In the genomic region with DNA sequence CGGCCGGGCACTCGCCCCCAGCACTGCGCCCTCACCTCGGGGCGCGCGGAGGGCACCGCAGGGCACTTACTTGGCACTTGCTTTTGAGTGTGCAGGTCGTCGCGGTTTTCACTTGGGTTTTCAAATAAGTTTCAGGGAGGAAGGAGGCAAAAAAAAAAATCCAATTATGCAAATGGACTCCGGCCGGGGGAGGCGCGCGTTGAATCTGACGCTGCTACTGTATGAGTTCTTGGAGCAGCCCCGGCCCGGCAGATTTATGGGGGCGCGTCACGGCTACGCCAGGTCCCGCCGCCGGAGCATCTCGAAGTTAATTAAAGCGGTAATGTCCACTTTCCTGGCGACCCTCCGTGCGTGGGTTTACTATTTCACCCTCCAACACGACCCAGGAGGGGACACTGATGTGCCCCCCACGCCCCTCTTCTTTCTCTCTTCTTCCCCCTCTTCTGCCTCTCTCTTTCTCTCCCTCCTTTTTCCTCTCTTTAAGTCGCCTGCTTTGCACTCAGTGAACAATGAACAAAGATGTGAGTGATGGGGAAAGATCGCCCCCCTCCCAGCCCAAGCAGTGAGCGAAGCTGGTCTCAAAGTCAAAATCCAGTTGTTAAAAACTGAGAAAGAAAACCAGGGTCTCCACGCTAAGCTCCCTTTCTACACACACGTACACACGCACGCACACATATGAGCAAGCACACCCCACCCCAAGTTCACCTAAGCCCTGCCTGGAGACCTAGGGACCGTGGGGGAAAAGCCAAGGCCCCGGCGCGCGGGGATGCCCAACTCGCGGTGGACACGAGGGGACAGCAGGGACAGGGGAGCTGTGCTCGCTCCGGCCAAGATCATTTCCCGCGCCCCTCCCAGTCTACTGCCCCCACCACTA, we compare ENCODE assay signal across 8 mouse cellular contexts. TPM values are rescaled to one million over a fixed set of nuclear protein-coding genes. Genes with fewer than 3 reads are reported as not detected.
DNase-seq lines count a peak whose midpoint lies in the region; ATAC-seq lines count a peak whose summit lies in the region.

No protein-coding gene starts in this region.

- peaks cover 95% of the 10 kb centered on the region for H3K27me3 ChIP-seq in embryonic facial prominence, embryonic 10.5 days (replicated peaks; ENCODE audit: low read depth, poor library complexity, severe bottlenecking)
- peaks cover 9% of the 10 kb centered on the region; the same call in 1 of the 2 replicates for H3K27me3 ChIP-seq in hindbrain, embryonic 12.5 days
- H3K27me3 ChIP-seq in midbrain, embryonic 10.5 days (ENCODE audit: low read depth, poor library complexity, severe bottlenecking): peaks cover 42% of the 10 kb centered on the region

- peak overlapping the region; percentile 74 for H3K9ac ChIP-seq in hindbrain, embryonic 12.5 days

- WGBS in embryonic facial prominence, embryonic 10.5 days: under 1% methylated on average over 53 of the region's 53 CpGs
- under 1% methylated on average over 53 of the region's 53 CpGs for WGBS in hindbrain, embryonic 12.5 days
- under 1% methylated on average over 52 of the region's 53 CpGs for WGBS in midbrain, embryonic 10.5 days

- peak overlapping the region; percentile 91 for H3K27ac ChIP-seq in embryonic facial prominence, embryonic 10.5 days (replicated peaks)
- peak overlapping the region; percentile 93 for H3K27ac ChIP-seq in hindbrain, embryonic 12.5 days
- peak overlapping the region; percentile 98 for H3K27ac ChIP-seq in midbrain, embryonic 10.5 days (replicated peaks)

- no peaks in the 10 kb centered on the region for H3K36me3 ChIP-seq in embryonic facial prominence, embryonic 10.5 days (replicated peaks)
- no peaks in the 10 kb centered on the region for H3K36me3 ChIP-seq in hindbrain, embryonic 12.5 days
- no peaks in the 10 kb centered on the region for H3K36me3 ChIP-seq in midbrain, embryonic 10.5 days

- peak overlapping the region; percentile 76 for H3K4me3 ChIP-seq in embryonic facial prominence, embryonic 10.5 days
- peak overlapping the region; percentile 67 for H3K4me3 ChIP-seq in hindbrain, embryonic 12.5 days
- peak overlapping the region; percentile 84 for H3K4me3 ChIP-seq in midbrain, embryonic 10.5 days

- H3K4me2 ChIP-seq in hindbrain, embryonic 12.5 days (replicated peaks): peak overlapping the region; percentile 78

- H3K4me1 ChIP-seq in embryonic facial prominence, embryonic 10.5 days: peaks cover 69% of the 10 kb centered on the region
- H3K4me1 ChIP-seq in hindbrain, embryonic 12.5 days: peaks cover 42% of the 10 kb centered on the region
- H3K4me1 ChIP-seq in midbrain, embryonic 10.5 days: peaks cover 67% of the 10 kb centered on the region

- peak; percentile 49 for ATAC-seq in hindbrain, embryonic 12.5 days (ENCODE audit: low FRiP score)

- H3K9me3 ChIP-seq in embryonic facial prominence, embryonic 10.5 days: no peaks in the 10 kb centered on the region
- no peaks in the 10 kb centered on the region for H3K9me3 ChIP-seq in hindbrain, embryonic 12.5 days (replicated peaks)
- H3K9me3 ChIP-seq in midbrain, embryonic 10.5 days (replicated peaks): no peaks in the 10 kb centered on the region

- DNase-seq in kidney, postnatal 14 days: peak; percentile 37
- DNase-seq in kidney, adult 9 months: no peak
- peak; percentile 19 for DNase-seq in adrenal gland, adult 8-10 months
- DNase-seq in embryonic facial prominence, embryonic 10.5 days (ENCODE audit: low spot score): peak; percentile 75
- DNase-seq in midbrain, embryonic 10.5 days (ENCODE audit: low spot score): peak; percentile 66
- DNase-seq in yolk sac, embryonic 10.5 days (ENCODE audit: low spot score): no peak
- no peak for DNase-seq in urinary bladder, postnatal 25 days (ENCODE audit: low spot score)

RNA-seq across cellular contexts. Expression of gene Zfp536, which starts 3.7 kb away (rescaled TPM):
- 10 to 100 TPM in 2 of 4 experiments, 1 to 10 TPM in 2; 6.8 to 19.8 (median 9.5) TPM for total RNA-seq in adrenal gland, adult 8-10 months (2022)
- 15.6 and 19.0 TPM in 2 replicates for polyA plus RNA-seq in embryonic facial prominence, embryonic 10.5 days (2016; fragmentation: Nextera tagmentation; extraction: Ambion mirVana)
- 45.1 and 49.1 TPM in 2 replicates for polyA plus RNA-seq in hindbrain, embryonic 12.5 days (2016; fragmentation: Nextera tagmentation; extraction: Ambion mirVana)
- 31.0 and 40.3 TPM in 2 replicates for polyA plus RNA-seq in midbrain, embryonic 10.5 days (2016; fragmentation: Nextera tagmentation; extraction: Ambion mirVana)

Comparison
In these comparisons a context has a peak if more than half of its experiments do, and no peak if none do; other contexts are left out.
1. DNase-seq: peak in kidney, postnatal 14 days (single experiment), adrenal gland, adult 8-10 months (single experiment), embryonic facial prominence, embryonic 10.5 days (single experiment) and midbrain, embryonic 10.5 days (single experiment); none in kidney, adult 9 months (single experiment), yolk sac, embryonic 10.5 days (single experiment) and urinary bladder, postnatal 25 days (single experiment).
2. Peak in every context shown above with its lines, with median percentiles within 50 percentile points of each other: H3K27ac ChIP-seq and H3K4me3 ChIP-seq.